Mouse (Mus musculus): ENCODE results near the gene Slc19a3.
"Not testable (repeated sequence)": the region's sequence is repeated elsewhere in the genome, so short reads cannot be mapped to it uniquely, and the experiment has no call there.

The Slc19a3 gene

GRCm38 (mm10) chr1:83007471-83007870 lies 30.8 kb downstream of the Slc19a3 start:
- DNase-seq (ENCODE audit: low spot score), result no peak

GRCm38 (mm10) chr1:83006218-83007179 lies 31.7 kb downstream of the Slc19a3 start:
- no peak for DNase-seq (ENCODE audit: low spot score)

GRCm38 (mm10) chr1:83000306-83000705 lies 37.9 kb downstream of the Slc19a3 start, which contains the start of gene Gm47959:
Gene Gm47959, plus strand, starts transcription at chr1:83000548.
- not testable (repeated sequence) for DNase-seq (ENCODE audit: low spot score)

- no peak for DNase-seq (ENCODE audit: low spot score)
Measured at GRCm38 (mm10) chr1:82993947-82994346, 44.3 kb downstream of the Slc19a3 start.

GRCm38 (mm10) chr1:82992093-82992492 lies 46.2 kb downstream of the Slc19a3 start:
- no peak for DNase-seq (ENCODE audit: low spot score)

- no peak for DNase-seq (ENCODE audit: low spot score)
Measured at GRCm38 (mm10) chr1:82991596-82991995, 46.7 kb downstream of the Slc19a3 start.

GRCm38 (mm10) chr1:82991062-82991461 lies 47.2 kb downstream of the Slc19a3 start:
- DNase-seq (ENCODE audit: low spot score), result no peak

GRCm38 (mm10) chr1:82987530-82988198 lies 50.6 kb downstream of the Slc19a3 start:
- DNase-seq (ENCODE audit: low spot score), result no peak

GRCm38 (mm10) chr1:82986738-82987137 lies 51.5 kb downstream of the Slc19a3 start:
- DNase-seq (ENCODE audit: low spot score), result no peak

- DNase-seq (ENCODE audit: low spot score), result no peak
Measured at GRCm38 (mm10) chr1:82977840-82978239, 60.4 kb downstream of the Slc19a3 start.

- no peak for DNase-seq (ENCODE audit: low spot score)
Measured at GRCm38 (mm10) chr1:82975750-82976149, 62.5 kb downstream of the Slc19a3 start.

- no peak for DNase-seq (ENCODE audit: low spot score)
Measured at GRCm38 (mm10) chr1:82974342-82974741, 63.9 kb downstream of the Slc19a3 start.

GRCm38 (mm10) chr1:82973901-82974300 lies 64.3 kb downstream of the Slc19a3 start:
- DNase-seq (ENCODE audit: low spot score), result no peak

GRCm38 (mm10) chr1:82973244-82973643 lies 65.0 kb downstream of the Slc19a3 start:
- DNase-seq (ENCODE audit: low spot score), result no peak

- DNase-seq (ENCODE audit: low spot score), result no peak
Measured at GRCm38 (mm10) chr1:82972046-82972445, 66.2 kb downstream of the Slc19a3 start.

- no peak for DNase-seq (ENCODE audit: low spot score)
Measured at GRCm38 (mm10) chr1:82966413-82966812, 71.8 kb downstream of the Slc19a3 start.
